Mouse (Mus musculus): ENCODE results near the gene Krtap16-3. TPM values are rescaled to one million over a fixed set of nuclear protein-coding genes. Genes with fewer than 3 reads are reported as not detected.

The Krtap16-3 gene
- not detected in 2 replicates for polyA plus RNA-seq (2014; fragmentation: Nextera tagmentation; extraction: Ambion mirVana)

- Histone ChIP-seq H3K27me3 (ENCODE audit: control insufficient read depth, insufficient read depth, low read length) (no peaks in the 10 kb centered on the region), H3K36me3 (ENCODE audit: control insufficient read depth, insufficient read depth, low read length) (no peaks in the 10 kb centered on the region), H3K9me3 (ENCODE audit: control insufficient read depth, low read length) (no peaks in the 10 kb centered on the region), H3K27ac (ENCODE audit: low read depth, low read length) (no peak within 1 kb of the TSS), H3K9ac (ENCODE audit: low read depth, low read length) (no peak within 1 kb of the TSS), H3K4me2 (replicated peaks; ENCODE audit: low read depth, low read length) (no peak within 1 kb of the TSS), H3K4me1 (ENCODE audit: control insufficient read depth, insufficient read depth, low read length) (no peaks in the 10 kb centered on the region), H3K4me3 (ENCODE audit: low read length) (no peak within 1 kb of the TSS)
- 90% methylated on average over 7 of the region's 7 CpGs for whole genome bisulfite sequencing
- no peak for ATAC-seq (ENCODE audit: low FRiP score, low TSS enrichment)
These were observed at the start of gene Krtap16-3 for GRCm38 (mm10) chr16:88962773-88963172. Krtap16-3 (minus strand) TSS chr16:88962873.

GRCm38 (mm10) chr16:89010659-89011058 is 48.0 kb upstream of the Krtap16-3 start, which contains the start of gene Krtap22-2:
Krtap22-2 (minus strand) TSS chr16:89010759.
- Histone ChIP-seq H3K27ac (ENCODE audit: low read depth, low read length) (no peak within 1 kb of the TSS), H3K9ac (ENCODE audit: low read depth, low read length) (no peak within 1 kb of the TSS), H3K4me3 (ENCODE audit: low read length) (no peak within 1 kb of the TSS), H3K27me3 (ENCODE audit: control insufficient read depth, insufficient read depth, low read length) (no peaks in the 10 kb centered on the region), H3K4me1 (ENCODE audit: control insufficient read depth, insufficient read depth, low read length) (no peaks in the 10 kb centered on the region), H3K36me3 (ENCODE audit: control insufficient read depth, insufficient read depth, low read length) (no peaks in the 10 kb centered on the region), H3K9me3 (ENCODE audit: control insufficient read depth, low read length) (no peaks in the 10 kb centered on the region), H3K4me2 (replicated peaks; ENCODE audit: low read depth, low read length) (no peak within 1 kb of the TSS)
- WGBS = 80% methylated on average over 5 of the region's 5 CpGs
- no peak for ATAC-seq (ENCODE audit: low FRiP score, low TSS enrichment)

- H3K27ac ChIP-seq (ENCODE audit: low read depth, low read length) = no peak overlapping the region
- H3K9me3 ChIP-seq (ENCODE audit: control insufficient read depth, low read length) = no peaks in the 10 kb centered on the region
- ATAC-seq (ENCODE audit: low FRiP score, low TSS enrichment) = no peak
- no peak overlapping the region for H3K9ac ChIP-seq (ENCODE audit: low read depth, low read length)
- H3K4me1 ChIP-seq (ENCODE audit: control insufficient read depth, insufficient read depth, low read length) = no peaks in the 10 kb centered on the region
- WGBS = 90% methylated on average over 6 of the region's 6 CpGs
- H3K36me3 ChIP-seq (ENCODE audit: control insufficient read depth, insufficient read depth, low read length) = no peaks in the 10 kb centered on the region
- H3K4me3 ChIP-seq (ENCODE audit: low read length) = no peak overlapping the region
- H3K4me2 ChIP-seq (replicated peaks; ENCODE audit: low read depth, low read length) = no peak overlapping the region
- no peaks in the 10 kb centered on the region for H3K27me3 ChIP-seq (ENCODE audit: control insufficient read depth, insufficient read depth, low read length)
These were observed 21.6 kb downstream of the Krtap16-3 start for GRCm38 (mm10) chr16:88941106-88941505.

DNA sequence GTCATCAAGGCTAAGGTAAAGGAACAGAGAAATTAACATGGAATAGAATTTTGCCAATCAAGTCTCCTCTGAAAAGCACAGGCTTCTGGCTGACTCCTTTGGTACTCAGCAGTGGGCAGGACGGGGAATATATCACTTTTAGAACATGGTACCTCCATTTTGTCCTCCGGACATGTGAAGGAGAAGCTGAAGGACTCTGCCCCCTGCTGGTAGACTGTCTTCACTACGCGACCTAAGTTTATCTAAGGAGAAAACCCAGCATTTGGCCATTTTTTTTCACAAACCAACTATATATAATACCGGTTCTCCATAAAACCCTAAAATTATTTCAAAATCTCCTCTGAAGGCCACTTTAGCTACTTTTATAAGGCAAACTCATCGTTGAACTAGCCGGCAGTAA is 24.4 kb downstream of the Krtap16-3 start:
- H3K4me3 ChIP-seq (ENCODE audit: low read length) = no peak overlapping the region
- WGBS = 74% methylated on average over 7 of the region's 7 CpGs
- H3K27me3 ChIP-seq (ENCODE audit: control insufficient read depth, insufficient read depth, low read length) = no peaks in the 10 kb centered on the region
- H3K4me2 ChIP-seq (replicated peaks; ENCODE audit: low read depth, low read length) = no peak overlapping the region
- H3K27ac ChIP-seq (ENCODE audit: low read depth, low read length) = no peak overlapping the region
- ATAC-seq (ENCODE audit: low FRiP score, low TSS enrichment) = no peak
- no peaks in the 10 kb centered on the region for H3K36me3 ChIP-seq (ENCODE audit: control insufficient read depth, insufficient read depth, low read length)
- no peaks in the 10 kb centered on the region for H3K4me1 ChIP-seq (ENCODE audit: control insufficient read depth, insufficient read depth, low read length)
- no peak overlapping the region for H3K9ac ChIP-seq (ENCODE audit: low read depth, low read length)
- no peaks in the 10 kb centered on the region for H3K9me3 ChIP-seq (ENCODE audit: control insufficient read depth, low read length)

- H3K9ac ChIP-seq (ENCODE audit: low read depth, low read length) = no peak within 1 kb of the TSS
- H3K27ac ChIP-seq (ENCODE audit: low read depth, low read length) = no peak within 1 kb of the TSS
- no peak for ATAC-seq (ENCODE audit: low FRiP score, low TSS enrichment)
- WGBS = 88% methylated on average over 3 of the region's 3 CpGs
- no peak within 1 kb of the TSS for H3K4me3 ChIP-seq (ENCODE audit: low read length)
- no peaks in the 10 kb centered on the region for H3K9me3 ChIP-seq (ENCODE audit: control insufficient read depth, low read length)
- no peak within 1 kb of the TSS for H3K4me2 ChIP-seq (replicated peaks; ENCODE audit: low read depth, low read length)
- H3K36me3 ChIP-seq (ENCODE audit: control insufficient read depth, insufficient read depth, low read length) = no peaks in the 10 kb centered on the region
- no peaks in the 10 kb centered on the region for H3K4me1 ChIP-seq (ENCODE audit: control insufficient read depth, insufficient read depth, low read length)
- no peaks in the 10 kb centered on the region for H3K27me3 ChIP-seq (ENCODE audit: control insufficient read depth, insufficient read depth, low read length)
These were observed 30.5 kb downstream of the Krtap16-3 start, which contains the start of gene Krtap19-9b for GRCm38 (mm10) chr16:88932165-88932564. Krtap19-9b (minus strand) TSS chr16:88932265.

Other genes starting within 250 kb of the Krtap16-3 start
- gene Krtap13-1, start 234.0 kb downstream of the Krtap16-3 start, polyA plus RNA-seq (2014; fragmentation: Nextera tagmentation; extraction: Ambion mirVana) = not detected in 2 replicates
- gene Krtap13, start 211.2 kb downstream of the Krtap16-3 start, polyA plus RNA-seq (2014; fragmentation: Nextera tagmentation; extraction: Ambion mirVana) = not detected in 2 replicates
- not detected in 2 replicates for gene 2310034C09Rik, start 204.0 kb downstream of the Krtap16-3 start, polyA plus RNA-seq (2014; fragmentation: Nextera tagmentation; extraction: Ambion mirVana)
- not detected in 2 replicates for gene 2310057N15Rik, start 188.7 kb downstream of the Krtap16-3 start, polyA plus RNA-seq (2014; fragmentation: Nextera tagmentation; extraction: Ambion mirVana)
- gene Gm5965, start 185.0 kb downstream of the Krtap16-3 start, polyA plus RNA-seq (2014; fragmentation: Nextera tagmentation; extraction: Ambion mirVana) = not detected in 2 replicates
- gene Gm20741, start 150.7 kb downstream of the Krtap16-3 start, polyA plus RNA-seq (2014; fragmentation: Nextera tagmentation; extraction: Ambion mirVana) = not detected in 2 replicates
- not detected in 2 replicates for gene Krtap15, start 142.7 kb downstream of the Krtap16-3 start, polyA plus RNA-seq (2014; fragmentation: Nextera tagmentation; extraction: Ambion mirVana)
- gene Krtap14, start 136.7 kb downstream of the Krtap16-3 start, polyA plus RNA-seq (2014; fragmentation: Nextera tagmentation; extraction: Ambion mirVana) = not detected in 2 replicates
- gene Krtap19-1, start 93.5 kb downstream of the Krtap16-3 start, polyA plus RNA-seq (2014; fragmentation: Nextera tagmentation; extraction: Ambion mirVana) = not detected in 2 replicates
- not detected in 2 replicates for gene Krtap19-2, start 88.6 kb downstream of the Krtap16-3 start, polyA plus RNA-seq (2014; fragmentation: Nextera tagmentation; extraction: Ambion mirVana)
- gene Krtap19-3, start 84.8 kb downstream of the Krtap16-3 start, polyA plus RNA-seq (2014; fragmentation: Nextera tagmentation; extraction: Ambion mirVana) = not detected in 2 replicates
- gene Krtap19-4, start 77.8 kb downstream of the Krtap16-3 start, polyA plus RNA-seq (2014; fragmentation: Nextera tagmentation; extraction: Ambion mirVana) = not detected in 2 replicates
- gene Krtap19-5, start 66.4 kb downstream of the Krtap16-3 start, polyA plus RNA-seq (2014; fragmentation: Nextera tagmentation; extraction: Ambion mirVana) = not detected in 2 replicates
- not detected in 2 replicates for gene Krtap19-9b, start 30.6 kb downstream of the Krtap16-3 start, polyA plus RNA-seq (2014; fragmentation: Nextera tagmentation; extraction: Ambion mirVana)
- gene Krtap22-2, start 47.9 kb upstream of the Krtap16-3 start, polyA plus RNA-seq (2014; fragmentation: Nextera tagmentation; extraction: Ambion mirVana) = not detected in 2 replicates
- gene Gm10229, start 52.4 kb upstream of the Krtap16-3 start, polyA plus RNA-seq (2014; fragmentation: Nextera tagmentation; extraction: Ambion mirVana) = not detected in 2 replicates
- not detected in 2 replicates for gene Krtap6-1, start 68.8 kb upstream of the Krtap16-3 start, polyA plus RNA-seq (2014; fragmentation: Nextera tagmentation; extraction: Ambion mirVana)
- gene Gm10228, start 78.6 kb upstream of the Krtap16-3 start, polyA plus RNA-seq (2014; fragmentation: Nextera tagmentation; extraction: Ambion mirVana) = not detected in 2 replicates
- gene Krtap6-5, start 85.0 kb upstream of the Krtap16-3 start, polyA plus RNA-seq (2014; fragmentation: Nextera tagmentation; extraction: Ambion mirVana) = not detected in 2 replicates
- gene 1110025L11Rik, start 101.1 kb upstream of the Krtap16-3 start, polyA plus RNA-seq (2014; fragmentation: Nextera tagmentation; extraction: Ambion mirVana) = not detected in 2 replicates
- gene Krtap6-3, start 121.1 kb upstream of the Krtap16-3 start, polyA plus RNA-seq (2014; fragmentation: Nextera tagmentation; extraction: Ambion mirVana) = not detected in 2 replicates
- not detected in 2 replicates for gene Gm6358, start 178.0 kb upstream of the Krtap16-3 start, polyA plus RNA-seq (2014; fragmentation: Nextera tagmentation; extraction: Ambion mirVana)
- not detected in 2 replicates for gene Gm10061, start 188.2 kb upstream of the Krtap16-3 start, polyA plus RNA-seq (2014; fragmentation: Nextera tagmentation; extraction: Ambion mirVana)
- gene Gm9789, start 195.1 kb upstream of the Krtap16-3 start, polyA plus RNA-seq (2014; fragmentation: Nextera tagmentation; extraction: Ambion mirVana) = not detected in 2 replicates
- gene Gm7735, start 206.6 kb upstream of the Krtap16-3 start, polyA plus RNA-seq (2014; fragmentation: Nextera tagmentation; extraction: Ambion mirVana) = not detected in 2 replicates
- not detected in 2 replicates for gene 1110057P08Rik, start 211.9 kb upstream of the Krtap16-3 start, polyA plus RNA-seq (2014; fragmentation: Nextera tagmentation; extraction: Ambion mirVana)
- gene Krtap20-2, start 243.0 kb upstream of the Krtap16-3 start, polyA plus RNA-seq (2014; fragmentation: Nextera tagmentation; extraction: Ambion mirVana) = not detected in 2 replicates

All from kidney, embryonic 14.5 days (tissue).